Mouse (Mus musculus): ENCODE results near the gene Itpkc.

Gene Itpkc

GRCm38 (mm10) chr7:27193731-27194130 lies 34.7 kb downstream of the Itpkc start:
- no peak for DNase-seq (ENCODE audit: low spot score in 2 of 2)

GRCm38 (mm10) chr7:27192434-27192833 lies 36.0 kb downstream of the Itpkc start:
- no peak for DNase-seq (ENCODE audit: low spot score in 2 of 2)

GRCm38 (mm10) chr7:27189271-27189931 lies 39.1 kb downstream of the Itpkc start:
- no peak for DNase-seq (ENCODE audit: low spot score in 2 of 2)

GRCm38 (mm10) chr7:27185986-27186385 lies 42.5 kb downstream of the Itpkc start:
- no peak for DNase-seq (ENCODE audit: low spot score in 2 of 2)

- DNase-seq (ENCODE audit: low spot score in 2 of 2), result no peak
Measured at GRCm38 (mm10) chr7:27184964-27185363, 43.5 kb downstream of the Itpkc start.

DNA sequence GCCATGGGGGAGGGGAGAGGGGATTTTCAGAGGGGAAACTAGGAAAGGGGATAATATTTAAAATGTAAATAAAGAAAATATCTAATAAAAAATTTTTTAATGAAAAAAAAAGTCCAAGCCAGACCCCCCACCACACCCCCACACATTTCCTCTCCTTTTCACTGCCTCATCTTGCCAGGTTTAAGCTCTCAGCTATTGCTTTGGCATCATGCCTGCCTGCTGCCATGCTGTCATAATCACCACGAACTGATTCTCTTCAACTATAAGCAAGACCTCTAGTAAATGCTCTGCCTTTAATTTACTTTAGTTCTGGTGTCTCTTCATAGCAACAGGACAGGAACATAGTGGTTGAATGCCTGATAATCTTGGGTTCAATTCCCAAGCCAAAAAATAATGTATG lies 46.0 kb downstream of the Itpkc start:
- no peak for DNase-seq (ENCODE audit: low spot score in 2 of 2)

DNA sequence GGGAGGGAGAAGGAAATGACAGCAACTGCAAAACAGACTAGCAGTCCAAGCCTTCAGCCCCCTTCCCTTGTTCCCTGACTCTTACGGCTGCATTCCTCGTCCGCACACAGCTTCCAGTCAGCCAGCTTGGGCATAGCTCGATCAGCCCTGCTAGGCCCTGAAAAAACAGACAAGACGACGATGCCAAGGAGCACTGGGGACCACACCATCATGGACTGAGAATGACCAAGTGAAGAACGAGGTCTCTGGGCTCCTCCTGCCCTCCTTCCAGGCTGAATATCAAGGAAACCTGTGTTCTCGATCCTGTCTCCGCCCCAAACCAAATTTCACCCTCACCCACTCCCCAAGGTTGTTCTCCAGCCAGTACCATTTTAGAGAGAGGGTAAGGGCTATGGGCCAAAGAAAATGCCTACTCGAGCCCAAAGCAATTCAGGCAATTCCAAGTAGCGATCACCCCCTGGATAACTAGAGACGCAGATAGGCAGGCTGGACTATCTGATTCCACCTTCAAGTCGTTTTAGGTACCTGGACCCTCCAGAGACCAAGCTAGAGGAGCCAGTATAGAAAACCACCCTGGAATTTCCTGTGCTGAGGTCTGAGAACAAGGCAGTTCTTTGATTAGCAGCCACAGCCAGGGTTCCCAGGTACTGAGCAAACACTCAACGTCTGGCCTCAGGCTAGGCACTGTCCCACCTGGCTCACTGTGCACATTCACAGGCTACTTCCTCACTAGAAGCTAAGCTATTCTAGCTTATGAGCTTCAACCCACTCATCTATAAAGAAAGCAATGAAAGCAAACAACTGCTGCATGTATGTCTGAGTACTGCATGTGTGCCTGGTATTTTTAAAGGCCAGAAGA lies 47.4 kb downstream of the Itpkc start, which contains the start of the genes Gm21983 and Mia:
Gene Gm21983, minus strand, starts transcription at position 250 of the 859 bp plus-strand sequence.
Gene Mia, minus strand, starts transcription at position 321 of the 859 bp plus-strand sequence.
- DNase-seq (ENCODE audit: low spot score in 2 of 2), result no peak

GRCm38 (mm10) chr7:27180036-27180435 lies 48.4 kb downstream of the Itpkc start:
- DNase-seq (ENCODE audit: low spot score in 2 of 2), result no peak

GRCm38 (mm10) chr7:27179217-27179918 lies 49.1 kb downstream of the Itpkc start:
- DNase-seq (ENCODE audit: low spot score in 2 of 2), result no peak

DNA sequence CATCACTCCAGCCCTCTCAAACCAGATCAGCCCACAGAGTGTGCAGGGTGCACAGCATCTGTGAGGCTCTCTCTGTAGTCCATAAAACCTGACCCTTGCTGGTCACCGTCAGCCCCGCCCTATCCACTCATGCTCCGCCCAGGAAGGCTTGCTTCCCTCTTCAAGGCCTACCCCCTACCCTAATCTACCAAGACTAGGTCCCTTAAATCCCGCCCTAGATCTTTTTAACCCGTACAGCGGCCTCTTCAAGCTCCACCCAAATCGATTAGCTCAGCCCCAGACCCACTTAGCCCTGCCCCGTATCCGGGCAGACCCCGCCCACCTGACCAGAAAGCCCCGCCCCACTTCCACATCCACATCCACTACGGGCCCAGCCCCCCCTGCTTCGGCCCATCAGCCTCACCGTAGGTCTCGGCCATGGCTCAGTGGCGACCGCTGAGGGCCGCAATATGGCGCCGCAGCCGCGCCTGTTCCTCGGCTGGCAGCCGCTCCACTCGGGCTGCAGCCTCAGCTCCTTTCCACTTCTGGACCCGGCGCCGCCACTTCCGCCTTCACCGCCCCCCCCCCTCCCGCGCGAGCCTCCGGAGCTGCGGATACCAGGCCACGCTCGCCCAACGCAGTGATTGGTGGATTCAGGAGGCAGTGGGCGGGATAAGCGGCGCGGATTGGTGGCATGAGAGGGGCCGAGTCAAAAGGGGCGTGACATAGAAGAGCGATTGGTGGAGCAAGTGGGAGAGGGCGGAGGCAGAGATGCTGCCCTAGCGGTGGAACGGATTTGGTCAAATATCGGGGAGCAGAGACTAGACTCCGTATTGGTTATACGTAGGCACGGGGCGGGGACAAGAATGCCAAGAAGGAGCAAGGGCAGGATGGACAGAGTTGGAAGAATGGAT lies 49.9 kb downstream of the Itpkc start, which contains the start of gene Rab4b:
Gene Rab4b, minus strand, starts transcription at position 573 of the 893 bp plus-strand sequence.
- peak; percentile 99 for DNase-seq (ENCODE audit: low spot score in 2 of 2)

DNA sequence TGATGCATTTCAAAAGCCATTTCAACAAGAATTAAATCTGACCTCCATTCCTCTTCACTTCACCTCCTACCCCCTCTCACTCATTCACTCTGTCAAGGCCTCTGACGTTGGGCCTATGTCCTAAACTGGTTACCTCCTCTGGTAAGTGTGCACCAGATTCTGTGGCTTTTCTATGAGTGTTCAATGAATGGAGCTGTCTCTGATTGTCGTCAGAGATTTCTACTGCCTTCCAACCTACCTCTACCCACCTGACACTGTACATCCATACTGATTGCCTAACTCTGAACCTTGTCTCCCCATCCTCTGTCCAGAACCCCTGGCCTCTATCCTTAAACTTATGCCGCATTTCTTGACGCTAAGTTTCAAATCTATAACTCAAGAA lies 50.5 kb downstream of the Itpkc start:
- no peak for DNase-seq (ENCODE audit: low spot score in 2 of 2)

- DNase-seq (ENCODE audit: low spot score in 2 of 2), result no peak
Measured at GRCm38 (mm10) chr7:27174896-27175295, 53.6 kb downstream of the Itpkc start.

- DNase-seq (ENCODE audit: low spot score in 2 of 2), result no peak
Measured at GRCm38 (mm10) chr7:27174496-27174895, 54.0 kb downstream of the Itpkc start.

DNA sequence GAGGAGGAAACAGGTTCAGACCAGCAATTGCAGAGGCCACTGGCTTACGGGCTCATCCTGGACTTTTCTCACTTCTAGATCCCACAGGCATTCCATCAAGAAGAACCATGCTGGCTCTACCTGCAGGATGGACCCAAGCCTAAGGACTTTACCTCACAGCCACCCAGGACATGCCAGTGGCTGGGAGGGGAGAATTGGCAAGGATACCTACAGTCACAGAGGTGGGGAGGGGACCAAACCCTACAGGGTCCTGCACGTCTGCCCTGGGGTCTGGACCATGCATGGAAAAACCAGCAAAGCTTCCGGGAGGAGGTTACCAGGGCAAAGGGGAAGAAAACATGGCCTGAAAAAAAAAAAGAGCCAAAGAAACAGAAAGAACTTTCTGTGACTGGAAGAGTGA lies 57.5 kb downstream of the Itpkc start:
- DNase-seq (ENCODE audit: low spot score in 2 of 2), result no peak

DNA sequence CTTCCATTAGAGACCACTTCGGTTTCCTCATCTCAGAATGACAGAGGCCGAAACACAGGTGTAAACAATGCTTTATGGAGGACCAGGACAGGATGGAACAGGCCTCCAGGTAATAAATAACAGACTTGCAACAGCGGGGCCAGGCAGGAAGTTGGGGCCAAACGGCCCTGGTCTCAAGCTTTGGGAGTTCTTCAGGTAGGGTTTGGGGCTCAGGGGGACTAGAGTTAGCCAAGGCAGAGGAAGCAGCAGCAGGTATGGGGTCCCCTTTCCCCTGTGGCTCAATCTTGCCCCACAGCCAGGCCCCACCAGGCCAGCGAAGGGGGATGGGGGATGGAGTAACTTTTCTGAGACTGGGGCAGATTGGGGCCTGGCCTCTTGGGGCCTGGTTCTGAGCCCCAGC lies 60.1 kb downstream of the Itpkc start:
- no peak for DNase-seq (ENCODE audit: low spot score in 2 of 2)

- DNase-seq (ENCODE audit: low spot score in 2 of 2), result no peak
Measured at GRCm38 (mm10) chr7:27167475-27168094, 60.9 kb downstream of the Itpkc start.

- peak; percentile 92 to 94 for DNase-seq (ENCODE audit: low spot score in 2 of 2)
Measured at GRCm38 (mm10) chr7:27166614-27167474, 61.6 kb downstream of the Itpkc start, which contains the start of gene Egln2. TSS of gene Egln2 (minus strand) at chr7:27166802.

DNA sequence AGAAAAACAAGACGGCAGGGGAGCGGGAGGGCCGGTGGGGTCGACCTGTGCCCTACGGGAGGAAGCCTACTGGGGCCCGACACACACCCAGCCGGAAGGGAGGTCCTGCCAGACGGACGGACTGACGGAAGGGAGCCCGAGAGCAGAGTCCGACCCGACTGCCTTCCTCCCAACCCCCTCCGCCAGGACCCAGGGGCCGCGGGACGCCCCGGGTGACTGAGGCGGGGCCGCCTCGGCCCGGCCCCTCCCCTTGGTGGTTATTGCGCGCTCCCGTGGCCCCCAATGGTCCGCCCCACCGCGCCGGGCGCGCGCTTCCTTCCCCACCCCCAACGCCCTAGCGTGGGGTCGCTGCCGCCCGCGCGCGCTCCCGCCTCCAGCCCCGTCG lies 62.2 kb downstream of the Itpkc start:
- DNase-seq (ENCODE audit: low spot score in 2 of 2), result peak; percentile 59 to 67

- no peak for DNase-seq (ENCODE audit: low spot score in 2 of 2)
Measured at GRCm38 (mm10) chr7:27165696-27166095, 62.8 kb downstream of the Itpkc start.
